7 mouse cellular contexts compared by ENCODE assay signal in the genomic region with DNA sequence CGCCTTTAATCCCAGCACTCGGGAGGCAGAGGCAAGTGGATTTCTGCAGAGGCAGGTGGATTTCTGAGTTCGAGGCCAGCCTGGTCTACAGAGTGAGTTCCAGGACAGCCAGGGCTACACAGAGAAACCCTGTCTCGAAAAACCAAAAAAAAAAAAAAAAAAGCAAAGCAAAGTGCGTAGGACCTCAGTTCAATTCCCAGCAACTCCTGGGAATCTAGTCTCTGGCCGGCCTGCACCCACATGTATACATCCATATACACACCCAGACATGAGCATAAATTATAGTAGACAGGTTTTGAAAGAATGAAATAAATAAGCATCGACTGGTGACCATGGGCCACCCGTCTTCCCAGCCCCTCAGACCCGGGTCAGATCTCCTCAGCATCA. TPM values are rescaled to one million over a fixed set of nuclear protein-coding genes. Genes with fewer than 3 reads are reported as not detected.
A peak's percentile ranks its signal among the peaks of the same experiment; 100 is the strongest.
DNase-seq lines count a peak whose midpoint lies in the region; ATAC-seq and TF ChIP-seq lines count a peak whose summit lies in the region.
"Not testable (repeated sequence)": the region's sequence is repeated elsewhere in the genome, so short reads cannot be mapped to it uniquely, and the experiment has no call there.

No protein-coding gene starts in this region.

- H3K4me3 ChIP-seq in bone marrow, adult 2 months (replicated peaks; ENCODE audit: control insufficient read depth, low read depth, low read length), result peak overlapping the region; percentile 52
- peak overlapping the region; percentile 31 for H3K4me3 ChIP-seq in forebrain, embryonic 11.5 days (ENCODE audit: low read depth, low read length)
- peak overlapping the region; percentile 55 for H3K4me3 ChIP-seq in heart, embryonic 13.5 days
- H3K4me3 ChIP-seq in intestine, embryonic 14.5 days (ENCODE audit: low read depth, low read length), result not testable (repeated sequence)
- H3K4me3 ChIP-seq in limb, embryonic 12.5 days (replicated peaks), result 0 out of 2 replicates have a peak overlapping the region, but pooled peaks have one; percentile 43
- H3K4me3 ChIP-seq in lung, embryonic 16.5 days (ENCODE audit: low read length), result peak overlapping the region; percentile 45
- H3K4me3 ChIP-seq in neural tube, embryonic 11.5 days (ENCODE audit: low read depth, low read length), result 0 out of 2 replicates have a peak overlapping the region, but pooled peaks have one; percentile 15

- not testable (repeated sequence) for H3K9me3 ChIP-seq in forebrain, embryonic 11.5 days (ENCODE audit: control insufficient read depth, low read length); heart, embryonic 13.5 days; intestine, embryonic 14.5 days (ENCODE audit: control insufficient read depth, low read length); limb, embryonic 12.5 days; lung, embryonic 16.5 days (ENCODE audit: control insufficient read depth, low read length); neural tube, embryonic 11.5 days (ENCODE audit: control insufficient read depth, low read length)

- H3K4me2 ChIP-seq in forebrain, embryonic 11.5 days (ENCODE audit: low read depth, low read length, severe bottlenecking), result peak overlapping the region; percentile 55
- H3K4me2 ChIP-seq in heart, embryonic 13.5 days, result peak overlapping the region; percentile 76
- H3K4me2 ChIP-seq in intestine, embryonic 14.5 days (ENCODE audit: low read length), result peak overlapping the region; percentile 64; the same call in 1 of the 2 replicates
- H3K4me2 ChIP-seq in limb, embryonic 12.5 days, result peak overlapping the region; percentile 80
- H3K4me2 ChIP-seq in lung, embryonic 16.5 days (ENCODE audit: low read depth, low read length), result peak overlapping the region; percentile 60
- peak overlapping the region; percentile 34 for H3K4me2 ChIP-seq in neural tube, embryonic 11.5 days (ENCODE audit: low read depth)

- peak overlapping the region; percentile 90 for H3K27ac ChIP-seq in bone marrow, adult 2 months (ENCODE audit: control insufficient read depth, insufficient read depth, low read depth, low read length, poor library complexity)
- H3K27ac ChIP-seq in forebrain, embryonic 11.5 days (ENCODE audit: low read depth, low read length), result peak overlapping the region; percentile 92
- peak overlapping the region; percentile 94 for H3K27ac ChIP-seq in heart, embryonic 13.5 days (replicated peaks)
- peak overlapping the region; percentile 8; the same call in 1 of the 2 replicates for H3K27ac ChIP-seq in intestine, embryonic 14.5 days (ENCODE audit: low read depth)
- peak overlapping the region; percentile 80 for H3K27ac ChIP-seq in limb, embryonic 12.5 days
- peak overlapping the region; percentile 68 for H3K27ac ChIP-seq in lung, embryonic 16.5 days (ENCODE audit: low read length)
- peak overlapping the region; percentile 85 for H3K27ac ChIP-seq in neural tube, embryonic 11.5 days (ENCODE audit: low read depth, low read length)

- H3K4me1 ChIP-seq in bone marrow, adult 2 months (ENCODE audit: control insufficient read depth, insufficient read depth, low read length), result peaks cover 14% of the 10 kb centered on the region
- H3K4me1 ChIP-seq in forebrain, embryonic 11.5 days (replicated peaks; ENCODE audit: control insufficient read depth, insufficient read depth, low read length), result not testable (repeated sequence)
- H3K4me1 ChIP-seq in heart, embryonic 13.5 days, result peaks cover 90% of the 10 kb centered on the region
- H3K4me1 ChIP-seq in intestine, embryonic 14.5 days (replicated peaks; ENCODE audit: control insufficient read depth, insufficient read depth, low read length), result peaks cover 19% of the 10 kb centered on the region
- H3K4me1 ChIP-seq in limb, embryonic 12.5 days (replicated peaks), result peaks cover 30% of the 10 kb centered on the region
- H3K4me1 ChIP-seq in lung, embryonic 16.5 days (replicated peaks; ENCODE audit: control insufficient read depth, insufficient read depth, low read length), result peaks cover 14% of the 10 kb centered on the region
- H3K4me1 ChIP-seq in neural tube, embryonic 11.5 days (ENCODE audit: control insufficient read depth, insufficient read depth, low read length), result peaks cover 11% of the 10 kb centered on the region

- H3K9ac ChIP-seq in forebrain, embryonic 11.5 days (ENCODE audit: low read length), result peak overlapping the region; percentile 54
- H3K9ac ChIP-seq in heart, embryonic 13.5 days, result peak overlapping the region; percentile 81
- not testable (repeated sequence) for H3K9ac ChIP-seq in intestine, embryonic 14.5 days (ENCODE audit: low read length); limb, embryonic 12.5 days (replicated peaks)
- H3K9ac ChIP-seq in lung, embryonic 16.5 days (ENCODE audit: low read length), result peak overlapping the region; percentile 53
- peak overlapping the region; percentile 38 for H3K9ac ChIP-seq in neural tube, embryonic 11.5 days (ENCODE audit: low read length)

- not testable (repeated sequence) for DNase-seq in forebrain, embryonic 11.5 days (ENCODE audit: low spot score); intestine, embryonic 14.5 days (ENCODE audit: low spot score); neural tube, embryonic 11.5 days (ENCODE audit: low spot score)

- not testable (repeated sequence) for ATAC-seq in forebrain, embryonic 11.5 days (replicated peaks; ENCODE audit: low FRiP score); heart, embryonic 13.5 days (ENCODE audit: extremely low read depth, insufficient number of reproducible peaks, low FRiP score, low TSS enrichment); intestine, embryonic 14.5 days (replicated peaks; ENCODE audit: low FRiP score, low TSS enrichment, low read depth); limb, embryonic 12.5 days (ENCODE audit: insufficient number of reproducible peaks, insufficient read depth, low FRiP score, low TSS enrichment, low read depth); lung, embryonic 16.5 days (ENCODE audit: low read depth)
- peak; percentile 13; the same call in 1 of the 2 replicates for ATAC-seq in neural tube, embryonic 11.5 days (ENCODE audit: insufficient read depth, low FRiP score, low TSS enrichment)

- TF ChIP-seq CTCF in bone marrow, adult 2 months (IDR thresholded peaks at IDR 0.05; ENCODE audit: control insufficient read depth, insufficient read depth, low read length), result not testable (repeated sequence)

- 74% methylated on average over 9 of the region's 9 CpGs for WGBS in bone marrow, adult 2 months
- WGBS in forebrain, embryonic 11.5 days, result 69% methylated on average over 8 of the region's 9 CpGs
- 68% methylated on average over 9 of the region's 9 CpGs for WGBS in heart, embryonic 13.5 days
- WGBS in intestine, embryonic 14.5 days, result 69% methylated on average over 9 of the region's 9 CpGs
- 70% methylated on average over 9 of the region's 9 CpGs for WGBS in limb, embryonic 12.5 days
- WGBS in lung, embryonic 16.5 days, result 73% methylated on average over 8 of the region's 9 CpGs
- 61% methylated on average over 9 of the region's 9 CpGs for WGBS in neural tube, embryonic 11.5 days

- H3K36me3 ChIP-seq in forebrain, embryonic 11.5 days (ENCODE audit: control insufficient read depth, insufficient read depth, low read length); heart, embryonic 13.5 days; intestine, embryonic 14.5 days (ENCODE audit: control insufficient read depth, insufficient read depth, low read length); limb, embryonic 12.5 days; lung, embryonic 16.5 days (ENCODE audit: control insufficient read depth, insufficient read depth, low read length); neural tube, embryonic 11.5 days (ENCODE audit: control insufficient read depth, insufficient read depth, low read length): not testable (repeated sequence)

- TF ChIP-seq POLR2A in bone marrow, adult 2 months (IDR thresholded peaks at IDR 0.05; ENCODE audit: borderline replicate concordance, control insufficient read depth, low read depth, low read length), result not testable (repeated sequence)

- not testable (repeated sequence) for H3K27me3 ChIP-seq in forebrain, embryonic 11.5 days (ENCODE audit: control insufficient read depth, insufficient read depth, low read length); heart, embryonic 13.5 days (replicated peaks); intestine, embryonic 14.5 days (replicated peaks; ENCODE audit: control insufficient read depth, insufficient read depth, low read length); limb, embryonic 12.5 days; lung, embryonic 16.5 days (ENCODE audit: control insufficient read depth, insufficient read depth, low read depth, low read length); neural tube, embryonic 11.5 days (ENCODE audit: control insufficient read depth, insufficient read depth, low read length)

RNA-seq across cellular contexts. Expression of a gene that starts 54.1 kb away (rescaled TPM):
- 172 and 208 TPM in 2 replicates for polyA plus RNA-seq in bone marrow, adult 2 months (2011; ENCODE audit: insufficient read depth, insufficient read length, low replicate concordance, missing spikeins)
- polyA plus RNA-seq in forebrain, embryonic 11.5 days (2014; fragmentation: Nextera tagmentation; extraction: Ambion mirVana), result 21.1 and 22.5 TPM in 2 replicates
- polyA plus RNA-seq in heart, embryonic 13.5 days (2015; fragmentation: Nextera tagmentation; extraction: Ambion mirVana), result 19.3 and 20.0 TPM in 2 replicates
- 13.3 and 13.6 TPM in 2 replicates for polyA plus RNA-seq in intestine, embryonic 14.5 days (2014; fragmentation: Nextera tagmentation; extraction: Ambion mirVana)
- polyA plus RNA-seq in limb, embryonic 12.5 days (2016; fragmentation: Nextera tagmentation; extraction: Ambion mirVana), result 21.4 and 24.2 TPM in 2 replicates
- polyA plus RNA-seq in lung, embryonic 16.5 days (2015; fragmentation: Nextera tagmentation; extraction: Ambion mirVana), result 15.6 and 16.6 TPM in 2 replicates
- polyA plus RNA-seq in neural tube, embryonic 11.5 days (2014; fragmentation: Nextera tagmentation; extraction: Ambion mirVana), result 23.1 and 24.3 TPM in 2 replicates

Comparison
In these comparisons a context has a peak if more than half of its experiments do, and no peak if none do; other contexts are left out.
1. H3K27ac ChIP-seq: peak in every context shown above with its lines; median percentile 94 in heart, embryonic 13.5 days; 92 in forebrain, embryonic 11.5 days; 90 in bone marrow, adult 2 months; 85 in neural tube, embryonic 11.5 days; 80 in limb, embryonic 12.5 days; 68 in lung, embryonic 16.5 days; 8 in intestine, embryonic 14.5 days.